Mouse (Mus musculus): Measurements from ENCODE around the gene Ormdl2. TPM values are rescaled to one million over a fixed set of nuclear protein-coding genes. Genes with fewer than 3 reads are reported as not detected.

The Ormdl2 gene
- 14.4 and 18.7 TPM in 2 replicates for polyA plus RNA-seq (2015; fragmentation: Nextera tagmentation; extraction: Ambion mirVana)

DNA sequence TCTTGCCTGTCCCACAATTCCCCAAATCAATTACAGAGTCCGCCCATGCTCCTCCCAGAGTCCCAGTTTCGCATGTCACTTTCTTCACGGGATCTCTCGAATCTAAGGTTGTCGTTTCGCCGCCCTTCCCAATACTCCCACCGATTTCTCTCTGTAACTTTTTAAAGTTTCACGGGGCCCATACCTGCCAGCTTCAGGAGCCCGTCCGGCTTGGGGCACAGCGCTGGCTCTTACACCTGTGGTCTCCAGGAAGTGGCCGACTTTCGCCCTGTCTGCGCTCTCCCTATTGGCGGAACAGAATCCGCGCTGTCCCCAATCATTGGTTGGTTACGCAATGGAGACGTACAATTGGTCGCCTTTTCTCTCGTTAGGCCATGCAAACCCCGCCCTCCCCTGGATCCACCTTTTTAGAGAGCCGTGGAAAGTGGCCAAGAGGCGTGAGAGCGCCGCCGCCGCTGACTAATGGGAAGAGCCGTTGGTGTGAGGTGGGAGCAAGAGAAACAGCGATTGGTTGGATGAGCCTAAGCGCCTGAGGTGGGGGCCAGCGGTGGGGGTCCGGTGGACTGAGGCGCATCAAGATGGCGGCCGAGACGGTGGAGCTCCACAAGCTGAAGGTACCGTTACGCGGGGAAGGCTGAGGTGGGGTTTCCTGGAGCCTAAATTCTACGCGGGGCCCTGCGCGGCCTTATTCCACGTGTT is at the start of gene Ormdl2:
TSS of gene Ormdl2 (minus strand) at position 288 of the 699 bp plus-strand sequence.

DNA sequence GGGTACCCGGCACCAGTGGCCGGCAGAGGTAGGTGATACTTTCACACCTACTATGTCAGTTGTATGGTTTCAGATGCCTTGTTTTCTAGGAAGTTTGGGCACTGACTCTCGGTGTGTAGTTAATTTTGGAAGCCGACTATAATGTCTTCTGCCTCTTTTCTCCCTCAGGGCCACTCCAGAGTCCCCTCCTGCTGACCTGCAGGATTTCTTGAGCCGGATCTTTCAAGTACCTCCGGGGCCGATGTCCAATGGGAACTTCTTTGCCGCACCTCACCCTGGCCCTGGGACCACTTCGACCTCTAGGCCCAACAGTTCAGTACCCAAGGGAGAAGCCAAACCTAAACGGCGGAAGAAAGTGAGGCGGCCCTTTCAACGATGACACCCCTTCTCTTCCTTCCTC is 4.4 kb downstream of the Ormdl2 start, which contains the start of gene Sarnp:
TSS of gene Sarnp (plus strand) at position 301 of the 400 bp plus-strand sequence.

GRCm38 (mm10) chr10:128804271-128805091 is 17.0 kb downstream of the Ormdl2 start, which contains the start of gene Tmem198b:
TSS of gene Tmem198b (minus strand) at chr10:128804370.

DNA sequence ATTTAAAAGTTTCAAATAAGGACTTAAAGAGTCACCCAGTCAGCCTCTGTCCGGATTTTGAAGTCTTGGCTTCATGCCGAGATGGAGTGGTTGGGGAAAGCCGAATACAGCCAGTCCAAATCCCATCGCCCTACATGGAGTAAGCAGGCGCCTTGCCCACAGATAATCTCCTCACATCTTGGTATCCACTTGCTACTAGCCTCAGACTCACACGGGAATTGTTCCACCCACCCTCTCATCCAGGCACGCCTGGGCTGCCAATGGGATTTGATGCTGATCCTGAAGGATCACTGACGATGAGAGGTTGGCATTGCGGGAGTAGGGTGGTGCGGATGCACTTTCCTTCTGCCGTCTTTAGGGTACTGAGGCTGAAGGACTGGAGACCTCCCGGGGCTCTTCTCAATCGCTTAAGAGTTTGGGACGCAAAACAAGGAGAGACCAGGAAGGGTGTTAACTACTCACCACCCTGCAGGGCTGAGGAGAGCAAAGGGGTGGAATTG is 17.6 kb downstream of the Ormdl2 start, which contains the start of gene Dnajc14:
TSS of gene Dnajc14 (plus strand) at position 292 of the 500 bp plus-strand sequence.

GRCm38 (mm10) chr10:128790398-128791124 is 30.9 kb downstream of the Ormdl2 start, which contains the start of gene Mmp19:
TSS of gene Mmp19 (plus strand) at chr10:128790910.

Other genes starting within 250 kb of the Ormdl2 start
- gene Erbb3, start 232.0 kb downstream of the Ormdl2 start, polyA plus RNA-seq (2015; fragmentation: Nextera tagmentation; extraction: Ambion mirVana): 8.4 and 9.2 TPM in 2 replicates
- 419 and 480 TPM in 2 replicates for gene Rps26, start 194.9 kb downstream of the Ormdl2 start, polyA plus RNA-seq (2015; fragmentation: Nextera tagmentation; extraction: Ambion mirVana)
- gene Ikzf4, start 175.7 kb downstream of the Ormdl2 start, polyA plus RNA-seq (2015; fragmentation: Nextera tagmentation; extraction: Ambion mirVana): 0.54 and 0.66 TPM in 2 replicates
- gene Suox, start 147.6 kb downstream of the Ormdl2 start, polyA plus RNA-seq (2015; fragmentation: Nextera tagmentation; extraction: Ambion mirVana): 12.8 and 16.8 TPM in 2 replicates
- 58.5 and 60.0 TPM in 2 replicates for gene Rab5b, start 125.4 kb downstream of the Ormdl2 start, polyA plus RNA-seq (2015; fragmentation: Nextera tagmentation; extraction: Ambion mirVana)
- gene Pmel, start 117.5 kb downstream of the Ormdl2 start, polyA plus RNA-seq (2015; fragmentation: Nextera tagmentation; extraction: Ambion mirVana): 1.7 and 1.9 TPM in 2 replicates
- gene Cdk2, start 116.6 kb downstream of the Ormdl2 start, polyA plus RNA-seq (2015; fragmentation: Nextera tagmentation; extraction: Ambion mirVana): 38.7 and 40.5 TPM in 2 replicates
- gene Dgka, start 76.8 kb downstream of the Ormdl2 start, polyA plus RNA-seq (2015; fragmentation: Nextera tagmentation; extraction: Ambion mirVana): 3.7 and 5.1 TPM in 2 replicates
- 13.7 and 17.7 TPM in 2 replicates for gene Pym1, start 73.8 kb downstream of the Ormdl2 start, polyA plus RNA-seq (2015; fragmentation: Nextera tagmentation; extraction: Ambion mirVana)
- 0.99 and 2.1 TPM in 2 replicates for gene Mmp19, start 30.7 kb downstream of the Ormdl2 start, polyA plus RNA-seq (2015; fragmentation: Nextera tagmentation; extraction: Ambion mirVana)
- 28.7 TPM in 2 replicates for gene Dnajc14, start 17.6 kb downstream of the Ormdl2 start, polyA plus RNA-seq (2015; fragmentation: Nextera tagmentation; extraction: Ambion mirVana)
- gene Tmem198b, start 17.3 kb downstream of the Ormdl2 start, polyA plus RNA-seq (2015; fragmentation: Nextera tagmentation; extraction: Ambion mirVana): 11.2 and 11.9 TPM in 2 replicates
- gene Sarnp, start 4.3 kb downstream of the Ormdl2 start, polyA plus RNA-seq (2015; fragmentation: Nextera tagmentation; extraction: Ambion mirVana): 85.9 and 110 TPM in 2 replicates
- 1.7 and 2.1 TPM in 2 replicates for gene Gdf11, start 70.1 kb upstream of the Ormdl2 start, polyA plus RNA-seq (2015; fragmentation: Nextera tagmentation; extraction: Ambion mirVana)
- 697 and 764 TPM in 2 replicates for gene Cd63, start 79.3 kb upstream of the Ormdl2 start, polyA plus RNA-seq (2015; fragmentation: Nextera tagmentation; extraction: Ambion mirVana)
- 15.9 and 16.8 TPM in 2 replicates for gene Rdh5, start 101.2 kb upstream of the Ormdl2 start, polyA plus RNA-seq (2015; fragmentation: Nextera tagmentation; extraction: Ambion mirVana)
- 280 and 296 TPM in 2 replicates for gene Bloc1s1, start 102.4 kb upstream of the Ormdl2 start, polyA plus RNA-seq (2015; fragmentation: Nextera tagmentation; extraction: Ambion mirVana)
- 80.0 and 81.3 TPM in 2 replicates for gene Itga7, start 112.2 kb upstream of the Ormdl2 start, polyA plus RNA-seq (2015; fragmentation: Nextera tagmentation; extraction: Ambion mirVana)
- 0.12 and 1.8 TPM in 2 replicates for gene Mettl7b, start 139.3 kb upstream of the Ormdl2 start, polyA plus RNA-seq (2015; fragmentation: Nextera tagmentation; extraction: Ambion mirVana)
- not detected in 2 replicates for gene Olfr9, start 167.8 kb upstream of the Ormdl2 start, polyA plus RNA-seq (2015; fragmentation: Nextera tagmentation; extraction: Ambion mirVana)
- not detected in 2 replicates for gene Olfr763, start 189.1 kb upstream of the Ormdl2 start, polyA plus RNA-seq (2015; fragmentation: Nextera tagmentation; extraction: Ambion mirVana)
- not detected in 2 replicates for gene Olfr764-ps1, start 218.3 kb upstream of the Ormdl2 start, polyA plus RNA-seq (2015; fragmentation: Nextera tagmentation; extraction: Ambion mirVana)
- not detected in 2 replicates for gene Olfr765, start 228.4 kb upstream of the Ormdl2 start, polyA plus RNA-seq (2015; fragmentation: Nextera tagmentation; extraction: Ambion mirVana)
- not detected in 2 replicates for gene Olfr766-ps1, start 247.3 kb upstream of the Ormdl2 start, polyA plus RNA-seq (2015; fragmentation: Nextera tagmentation; extraction: Ambion mirVana)

All from skeletal muscle tissue, postnatal 0 days (tissue).